Mouse (Mus musculus): ENCODE results near the gene Alyref2. TPM values are rescaled to one million over a fixed set of nuclear protein-coding genes. Genes with fewer than 3 reads are reported as not detected.

Gene Alyref2
- 7.4 and 7.6 TPM in 2 replicates for polyA plus RNA-seq (2021; fragmentation: Nextera tagmentation)
- long read RNA-seq, experiment 1, transcript Alyref2-201 (1 exons, 1,273 nt), result major isoform, 14 of 14 reads
- long read RNA-seq, experiment 1, partial matches to known transcripts, result 0 of 14 reads
- long read RNA-seq, experiment 1, other reads (novel, unspliced or antisense), result 0 of 14 reads
- long read RNA-seq, experiment 2, transcript Alyref2-201 (1 exons, 1,273 nt), result major isoform, 19 of 19 reads
- long read RNA-seq, experiment 2, partial matches to known transcripts, result 0 of 19 reads
- long read RNA-seq, experiment 2, other reads (novel, unspliced or antisense), result 0 of 19 reads

DNA sequence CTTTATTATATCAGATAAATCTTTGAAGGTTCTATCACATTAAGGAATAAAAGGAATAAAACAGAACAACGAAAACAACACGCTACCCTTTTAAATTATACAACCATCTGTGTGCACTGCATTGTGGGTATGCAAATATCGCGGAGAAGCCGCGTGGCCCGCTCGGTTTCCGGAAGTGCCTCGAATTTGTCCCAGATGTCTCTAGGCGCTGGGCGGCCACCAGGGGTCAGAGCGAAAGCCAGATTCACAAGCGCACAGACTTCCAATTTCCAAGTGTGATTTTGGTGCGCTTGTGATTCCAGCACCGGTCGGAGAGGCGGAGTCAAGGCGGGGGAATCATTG lies at the start of gene Alyref2:
Alyref2 (plus strand) TSS at position 229 of the 342 bp plus-strand sequence.

DNA sequence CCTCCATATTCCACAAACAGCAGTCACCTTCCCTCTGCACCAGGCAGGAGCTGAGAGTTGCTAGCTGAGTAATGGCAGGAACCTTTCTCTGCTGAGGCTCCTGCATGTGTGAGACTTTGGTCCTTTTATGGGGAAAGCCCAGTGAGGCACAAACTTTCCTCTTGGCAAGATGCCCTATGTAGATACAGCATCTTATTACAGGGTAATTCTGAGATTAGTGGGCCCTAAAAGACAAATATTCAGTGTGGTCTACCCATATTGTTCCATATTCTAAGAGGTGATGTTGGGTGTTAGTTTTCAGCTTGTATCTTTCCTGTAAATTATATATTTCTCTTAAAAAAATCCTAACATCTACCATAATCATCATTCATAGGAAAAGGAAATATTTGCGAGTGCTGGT lies 31.9 kb downstream of the Alyref2 start, which contains the start of gene Itln1:
Itln1 (minus strand) TSS at position 101 of the 400 bp plus-strand sequence.

Other genes starting within 250 kb of the Alyref2 start
- gene B4galt3, start 233.2 kb upstream of the Alyref2 start, polyA plus RNA-seq (2021; fragmentation: Nextera tagmentation), result 59.3 and 66.2 TPM in 2 replicates
- 7.7 and 9.4 TPM in 2 replicates for gene Ppox, start 222.3 kb upstream of the Alyref2 start, polyA plus RNA-seq (2021; fragmentation: Nextera tagmentation)
- 45.9 and 51.2 TPM in 2 replicates for gene Usp21, start 215.5 kb upstream of the Alyref2 start, polyA plus RNA-seq (2021; fragmentation: Nextera tagmentation)
- 186 and 192 TPM in 2 replicates for gene Ufc1, start 208.5 kb upstream of the Alyref2 start, polyA plus RNA-seq (2021; fragmentation: Nextera tagmentation)
- 30.4 and 30.5 TPM in 2 replicates for gene Dedd, start 174.3 kb upstream of the Alyref2 start, polyA plus RNA-seq (2021; fragmentation: Nextera tagmentation)
- gene Nit1, start 157.8 kb upstream of the Alyref2 start, polyA plus RNA-seq (2021; fragmentation: Nextera tagmentation), result 30.4 and 30.8 TPM in 2 replicates
- 139 and 143 TPM in 2 replicates for gene Pfdn2, start 157.8 kb upstream of the Alyref2 start, polyA plus RNA-seq (2021; fragmentation: Nextera tagmentation)
- gene Klhdc9, start 142.7 kb upstream of the Alyref2 start, polyA plus RNA-seq (2021; fragmentation: Nextera tagmentation), result 9.4 and 9.8 TPM in 2 replicates
- gene Nectin4, start 133.4 kb upstream of the Alyref2 start, polyA plus RNA-seq (2021; fragmentation: Nextera tagmentation), result 1.7 and 2.2 TPM in 2 replicates
- 0.48 and 0.65 TPM in 2 replicates for gene Arhgap30, start 114.5 kb upstream of the Alyref2 start, polyA plus RNA-seq (2021; fragmentation: Nextera tagmentation)
- gene Usf1, start 92.2 kb upstream of the Alyref2 start, polyA plus RNA-seq (2021; fragmentation: Nextera tagmentation), result 36.7 and 37.4 TPM in 2 replicates
- gene Tstd1, start 84.6 kb upstream of the Alyref2 start, polyA plus RNA-seq (2021; fragmentation: Nextera tagmentation), result 1.4 and 2.3 TPM in 2 replicates
- gene F11r, start 65.9 kb upstream of the Alyref2 start, polyA plus RNA-seq (2021; fragmentation: Nextera tagmentation), result 9.5 and 13.0 TPM in 2 replicates
- not detected in 2 replicates for gene Itln1, start 31.8 kb downstream of the Alyref2 start, polyA plus RNA-seq (2021; fragmentation: Nextera tagmentation)
- gene Cd244a, start 55.7 kb downstream of the Alyref2 start, polyA plus RNA-seq (2021; fragmentation: Nextera tagmentation), result not detected in 2 replicates
- 0.10 and 0.11 TPM in 2 replicates for gene Ly9, start 103.9 kb downstream of the Alyref2 start, polyA plus RNA-seq (2021; fragmentation: Nextera tagmentation)
- gene Slamf7, start 149.6 kb downstream of the Alyref2 start, polyA plus RNA-seq (2021; fragmentation: Nextera tagmentation), result not detected in 2 replicates
- 1.8 and 2.0 TPM in 2 replicates for gene Cd48, start 178.5 kb downstream of the Alyref2 start, polyA plus RNA-seq (2021; fragmentation: Nextera tagmentation)

Measured in layer of hippocampus, adult 6 months (tissue).